ENCODE assay signal across 28 mouse cellular contexts in the genomic region with DNA sequence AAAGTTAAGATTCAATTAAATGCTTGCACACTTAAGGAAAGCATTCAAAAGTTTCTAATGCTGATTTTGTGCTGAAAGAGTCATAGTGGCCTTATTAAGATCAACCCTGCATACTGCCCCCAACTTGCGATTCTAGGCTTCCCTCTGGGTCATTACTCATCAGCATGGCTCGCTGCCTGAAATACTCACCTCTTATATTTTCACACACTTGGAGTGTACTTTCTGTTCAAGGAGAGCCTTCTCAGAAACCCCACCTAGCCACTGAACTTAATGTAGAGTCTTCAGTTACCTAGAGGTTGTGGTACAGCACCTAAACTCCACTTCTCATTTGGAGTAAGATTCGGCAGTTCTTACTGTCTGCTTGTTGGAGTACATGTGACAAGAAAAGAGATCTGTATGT.
DNase-seq lines count a peak whose midpoint lies in the region; ATAC-seq and TF ChIP-seq lines count a peak whose summit lies in the region.
"Had no signal": no experiment of that assay in that cellular context is flagged by ENCODE, and none has a peak within 500 bp of the region (broad histone marks: within the 10 kb centered on the region; RNA-seq: fewer than 3 reads in every experiment).

No protein-coding gene starts in this region.

- peaks cover 2% of the 10 kb centered on the region; the same call in 1 of the 2 replicates for H3K36me3 ChIP-seq in kidney, adult 2 months (ENCODE audit: control insufficient read depth, insufficient read depth, low read length)
- 0 out of 2 replicates have a peak, but pooled peaks cover 3% of the 10 kb centered on the region for H3K36me3 ChIP-seq in lung, postnatal 0 days (ENCODE audit: insufficient read depth, low read length)

- H3K9me3 ChIP-seq in lung, postnatal 0 days (ENCODE audit: low read length) = no peaks in the 10 kb centered on the region
- H3K9me3 ChIP-seq: embryonic facial prominence, embryonic 10.5 days; embryonic facial prominence, embryonic 13.5 days; forebrain, embryonic 12.5 days; forebrain, embryonic 15.5 days; heart, embryonic 10.5 days; heart, embryonic 13.5 days had no signal

- DNase-seq in kidney, adult 2 months = no peak
- DNase-seq in kidney, adult 9 months = no peak
- peak; percentile 63 for DNase-seq in lung, postnatal 0 days (ENCODE audit: low spot score)
- DNase-seq in lung, postnatal 14 days = no peak
- DNase-seq in 3T3-L1 (ENCODE audit: low read depth, low spot score) = peak; percentile 17
- no peak for DNase-seq in layer of hippocampus, adult 11-12 months (ENCODE audit: low spot score)
- DNase-seq: adrenal gland, adult 8-10 months; adrenal gland, postnatal 25 days; cerebellum, adult 11-12 months; cerebellum, adult 8-10 months; cerebellum, postnatal 10 days; cerebellum, postnatal 36 days; embryo, embryonic 11 days; gastrocnemius, postnatal 25 days; heart, adult 2 months; heart, postnatal 14 days; heart, postnatal 4 days had no signal

- peaks cover 10% of the 10 kb centered on the region; the same call in 1 of the 2 replicates for H3K4me1 ChIP-seq in kidney, adult 2 months (ENCODE audit: control insufficient read depth, insufficient read depth, low read length)
- no peaks in the 10 kb centered on the region for H3K4me1 ChIP-seq in lung, postnatal 0 days (ENCODE audit: insufficient read depth, low read depth, low read length)
- H3K4me1 ChIP-seq: embryonic facial prominence, embryonic 10.5 days; forebrain, embryonic 12.5 days; forebrain, embryonic 15.5 days had no signal

- H3K27ac ChIP-seq in kidney, adult 2 months (ENCODE audit: insufficient read depth, low read depth, low read length) = peak overlapping the region; percentile 50; the same call in 1 of the 2 replicates
- no peak overlapping the region for H3K27ac ChIP-seq in lung, postnatal 0 days (ENCODE audit: low read length)
- H3K27ac ChIP-seq: embryonic facial prominence, embryonic 10.5 days; embryonic facial prominence, embryonic 13.5 days; forebrain, embryonic 12.5 days; forebrain, embryonic 15.5 days; heart, adult 2 months; heart, embryonic 10.5 days; hindbrain, embryonic 14.5 days; hindbrain, postnatal 0 days had no signal

- TF ChIP-seq CTCF in kidney, adult 2 months (conservative IDR thresholded peaks at IDR 0.05; ENCODE audit: insufficient read depth, insufficient read length, low read depth, low read length) = no peak
- no peak for TF ChIP-seq CTCF in lung, postnatal 0 days (IDR thresholded peaks at IDR 0.05)

- no peak for TF ChIP-seq POLR2A in kidney, adult 2 months (IDR thresholded peaks at IDR 0.05; ENCODE audit: low read depth, low read length)

- no peaks in the 10 kb centered on the region for H3K27me3 ChIP-seq in kidney, adult 2 months (replicated peaks; ENCODE audit: control insufficient read depth, insufficient read depth, low read length)
- no peaks in the 10 kb centered on the region for H3K27me3 ChIP-seq in lung, postnatal 0 days (replicated peaks; ENCODE audit: insufficient read depth, low read length)
- H3K27me3 ChIP-seq: embryonic facial prominence, embryonic 13.5 days; forebrain, embryonic 12.5 days; forebrain, embryonic 15.5 days; heart, embryonic 13.5 days had no signal

- TF ChIP-seq EP300 in lung, postnatal 0 days (IDR thresholded peaks at IDR 0.05) = peak; percentile 65; the same call in 1 of the 2 replicates

- 78% methylated on average over 3 of the region's 3 CpGs for WGBS in kidney, adult 2 months
- WGBS in lung, postnatal 0 days = 54% methylated on average over 3 of the region's 3 CpGs

- ATAC-seq in lung, postnatal 0 days = peak; percentile 61
- ATAC-seq: activated CD4-positive, CD25-positive, alpha-beta regulatory T cell, adult 4 months; CD4-positive, CD25-positive, alpha-beta regulatory T cell, adult 4 months; forebrain, embryonic 15.5 days; hindbrain, postnatal 0 days had no signal

- no peak overlapping the region for H3K4me3 ChIP-seq in kidney, adult 2 months (ENCODE audit: insufficient read depth, low read depth, low read length)
- H3K4me3 ChIP-seq in lung, postnatal 0 days (ENCODE audit: low read depth, low read length) = no peak overlapping the region
- H3K4me3 ChIP-seq: embryonic facial prominence, embryonic 10.5 days; embryonic facial prominence, embryonic 13.5 days; erythroblast, embryonic 14.5 days; forebrain, embryonic 12.5 days; forebrain, embryonic 15.5 days; heart, adult 2 months; heart, embryonic 10.5 days; heart, embryonic 13.5 days had no signal

- no peak overlapping the region for H3K9ac ChIP-seq in lung, postnatal 0 days (replicated peaks; ENCODE audit: low read depth)
- H3K9ac ChIP-seq: embryonic facial prominence, embryonic 13.5 days; forebrain, embryonic 12.5 days; forebrain, embryonic 15.5 days; heart, embryonic 13.5 days; hindbrain, embryonic 14.5 days had no signal

- H3K4me2 ChIP-seq in lung, postnatal 0 days (replicated peaks; ENCODE audit: low read depth, low read length) = no peak overlapping the region
- H3K4me2 ChIP-seq: embryonic facial prominence, embryonic 13.5 days; forebrain, embryonic 12.5 days; forebrain, embryonic 15.5 days; heart, embryonic 13.5 days; hindbrain, embryonic 14.5 days had no signal

Comparison
In these comparisons a context has a peak if more than half of its experiments do, and no peak if none do; other contexts are left out.
1. DNase-seq: peak in lung, postnatal 0 days (single experiment) and 3T3-L1 (single experiment); none in kidney, adult 2 months (single experiment), kidney, adult 9 months (single experiment), lung, postnatal 14 days (single experiment) and layer of hippocampus, adult 11-12 months (single experiment).